Mouse (Mus musculus) left cerebral cortex, adult 6 months (tissue): ENCODE measurements around the gene Rimbp3. TPM values are rescaled to one million over a fixed set of nuclear protein-coding genes. Genes with fewer than 3 reads are reported as not detected.

Experiments used
- long read RNA-seq, 2 experiments: library from polyadenylated mRNA; unstranded; transcript quantifications; one replicate each; pipeline ENCODE4 v2.0.0; 2019 to 2020
- polyA plus RNA-seq: library from polyadenylated mRNA; unstranded; fragments of <200 nt; fragmentation: Nextera tagmentation; gene quantifications from 2 replicates; pipeline ENCODE4 v1.2.3, GENCODE M21; 2021

Gene Rimbp3
- 0.22 and 0.34 TPM in 2 replicates for polyA plus RNA-seq
- long read RNA-seq, experiment 1, full-length matches to known transcripts = 6 of 7 reads
- long read RNA-seq, experiment 1, partial matches to known transcripts = 0 of 7 reads
- long read RNA-seq, experiment 1, other reads (novel, unspliced or antisense) = 1 of 7 reads
- long read RNA-seq, experiment 2 = 0 reads

GRCm38 (mm10) chr16:17208389-17209361 is at the start of gene Rimbp3:
Rimbp3 (plus strand) TSS chr16:17208603.

DNA sequence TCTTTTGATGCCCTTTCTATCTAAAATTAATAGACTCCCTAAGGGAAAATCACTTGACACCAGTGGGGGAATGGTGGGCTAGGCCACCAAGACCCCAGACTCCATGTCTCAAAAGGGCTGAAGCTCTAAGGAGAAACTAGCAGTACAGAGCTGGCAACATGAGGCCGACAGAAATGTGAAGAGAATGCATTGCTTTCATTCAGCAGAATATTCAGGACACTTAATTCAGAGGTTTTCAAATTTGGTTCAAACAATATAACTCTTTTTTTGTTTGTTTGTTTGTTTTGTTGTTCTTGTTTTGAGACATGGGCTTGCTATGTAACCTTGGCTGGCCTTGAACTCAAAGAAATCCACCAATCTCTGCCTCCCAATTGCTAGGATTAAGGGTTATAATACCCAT is 5.9 kb upstream of the Rimbp3 start, which contains the start of gene Ube2l3:
Gene Ube2l3 (minus strand): TSS at position 101 of the 400 bp plus-strand sequence.

GRCm38 (mm10) chr16:17232794-17233701 is 24.6 kb downstream of the Rimbp3 start, which contains the start of gene Hic2:
Hic2 (plus strand) TSS chr16:17233572.

Other genes starting within 250 kb of the Rimbp3 start
- 86.4 and 162 TPM in 2 replicates for gene Mapk1, start 225.2 kb upstream of the Rimbp3 start, polyA plus RNA-seq
- 19.7 and 31.3 TPM in 2 replicates for gene Ypel1, start 138.9 kb upstream of the Rimbp3 start, polyA plus RNA-seq
- 66.5 and 80.4 TPM in 2 replicates for gene Ppil2, start 97.3 kb upstream of the Rimbp3 start, polyA plus RNA-seq
- 1.5 and 2.6 TPM in 2 replicates for gene 2610318N02Rik, start 83.4 kb upstream of the Rimbp3 start, polyA plus RNA-seq
- gene Sdf2l1, start 76.2 kb upstream of the Rimbp3 start, polyA plus RNA-seq = 36.1 and 38.1 TPM in 2 replicates
- 36.2 and 43.2 TPM in 2 replicates for gene Ydjc, start 64.0 kb upstream of the Rimbp3 start, polyA plus RNA-seq
- gene Ccdc116, start 61.4 kb upstream of the Rimbp3 start, polyA plus RNA-seq = 0.81 and 0.87 TPM in 2 replicates
- gene Ube2l3, start 6.0 kb upstream of the Rimbp3 start, polyA plus RNA-seq = 103 and 106 TPM in 2 replicates
- gene Hic2, start 25.0 kb downstream of the Rimbp3 start, polyA plus RNA-seq = 0.55 and 0.72 TPM in 2 replicates
- 148 and 162 TPM in 2 replicates for gene Tmem191c, start 67.5 kb downstream of the Rimbp3 start, polyA plus RNA-seq
- 4.2 and 4.4 TPM in 2 replicates for gene Serpind1, start 122.8 kb downstream of the Rimbp3 start, polyA plus RNA-seq
- 6.3 and 7.3 TPM in 2 replicates for gene Snap29, start 197.4 kb downstream of the Rimbp3 start, polyA plus RNA-seq
- 75.4 and 78.1 TPM in 2 replicates for gene Pi4ka, start 197.7 kb downstream of the Rimbp3 start, polyA plus RNA-seq
- 19.6 and 24.1 TPM in 2 replicates for gene Crkl, start 243.4 kb downstream of the Rimbp3 start, polyA plus RNA-seq